Mouse (Mus musculus): ENCODE results near the gene Trmt1. TPM values are rescaled to one million over a fixed set of nuclear protein-coding genes. Genes with fewer than 3 reads are reported as not detected.

The Trmt1 gene
- polyA plus RNA-seq, 1 experiment from 2014 or later, result 40.6 TPM

- Histone ChIP-seq H3K4me1 (replicated peaks) (peaks cover 64% of the 10 kb centered on the region), H3K9me3 (replicated peaks) (no peaks in the 10 kb centered on the region), H3K27ac (peak overlapping the region; percentile 82), H3K4me3 (no peak overlapping the region), H3K4me2 (peak overlapping the region; percentile 58), H3K9ac (peak overlapping the region; percentile 10; the same call in 1 of the 2 replicates), H3K27me3 (no peaks in the 10 kb centered on the region), H3K36me3 (no peaks in the 10 kb centered on the region)
- WGBS, result 16% methylated on average over 17 of the region's 17 CpGs
- ATAC-seq (replicated peaks; ENCODE audit: insufficient number of reproducible peaks, insufficient read depth, low FRiP score, low read depth), result no peak
These were observed 59.2 kb downstream of the Trmt1 start for GRCm38 (mm10) chr8:84745032-84745925.

Other genes with a start within 250 kb of the Trmt1 start
- gene Ier2, start 23.5 kb upstream of the Trmt1 start, polyA plus RNA-seq (2015; fragmentation: Nextera tagmentation; extraction: Ambion mirVana), result 34.9 and 50.5 TPM in 2 replicates
- gene Nacc1, start 1.6 kb downstream of the Trmt1 start, polyA plus RNA-seq (2015; fragmentation: Nextera tagmentation; extraction: Ambion mirVana), result 10.7 and 14.6 TPM in 2 replicates
- gene Lyl1, start 15.2 kb downstream of the Trmt1 start, polyA plus RNA-seq (2015; fragmentation: Nextera tagmentation; extraction: Ambion mirVana), result 9.2 and 13.2 TPM in 2 replicates
- gene G430095P16Rik, start 36.7 kb downstream of the Trmt1 start, polyA plus RNA-seq (2015; fragmentation: Nextera tagmentation; extraction: Ambion mirVana), result 4.5 TPM in 2 replicates
- 15.0 and 20.8 TPM in 2 replicates for gene Nfix, start 114.0 kb downstream of the Trmt1 start, polyA plus RNA-seq (2015; fragmentation: Nextera tagmentation; extraction: Ambion mirVana)
- gene Dand5, start 136.5 kb downstream of the Trmt1 start, polyA plus RNA-seq (2015; fragmentation: Nextera tagmentation; extraction: Ambion mirVana), result 5.8 and 6.4 TPM in 2 replicates
- 45.3 and 46.5 TPM in 2 replicates for gene Gadd45gip1, start 145.2 kb downstream of the Trmt1 start, polyA plus RNA-seq (2015; fragmentation: Nextera tagmentation; extraction: Ambion mirVana)
- gene Rad23a, start 154.4 kb downstream of the Trmt1 start, polyA plus RNA-seq (2015; fragmentation: Nextera tagmentation; extraction: Ambion mirVana), result 107 and 123 TPM in 2 replicates
- gene Calr, start 160.6 kb downstream of the Trmt1 start, polyA plus RNA-seq (2015; fragmentation: Nextera tagmentation; extraction: Ambion mirVana), result 525 and 658 TPM in 2 replicates
- gene Farsa, start 170.7 kb downstream of the Trmt1 start, polyA plus RNA-seq (2015; fragmentation: Nextera tagmentation; extraction: Ambion mirVana), result 44.5 and 62.5 TPM in 2 replicates
- gene Syce2, start 185.8 kb downstream of the Trmt1 start, polyA plus RNA-seq (2015; fragmentation: Nextera tagmentation; extraction: Ambion mirVana), result 23.0 and 32.6 TPM in 2 replicates
- gene Gcdh, start 207.6 kb downstream of the Trmt1 start, polyA plus RNA-seq (2015; fragmentation: Nextera tagmentation; extraction: Ambion mirVana), result 36.4 and 40.1 TPM in 2 replicates
- 1.1 and 4.9 TPM in 2 replicates for gene Klf1, start 215.6 kb downstream of the Trmt1 start, polyA plus RNA-seq (2015; fragmentation: Nextera tagmentation; extraction: Ambion mirVana)
- 4.3 and 7.3 TPM in 2 replicates for gene Dnase2a, start 222.3 kb downstream of the Trmt1 start, polyA plus RNA-seq (2015; fragmentation: Nextera tagmentation; extraction: Ambion mirVana)